Mouse (Mus musculus): ENCODE data around the gene Mettl7b.

Mettl7b gene

GRCm38 (mm10) chr10:128947496-128947895, 13.3 kb downstream of the Mettl7b start:
- no peak for DNase-seq (ENCODE audit: low spot score)

GRCm38 (mm10) chr10:128945675-128946074, 15.1 kb downstream of the Mettl7b start:
- no peak for DNase-seq (ENCODE audit: low spot score)

DNA sequence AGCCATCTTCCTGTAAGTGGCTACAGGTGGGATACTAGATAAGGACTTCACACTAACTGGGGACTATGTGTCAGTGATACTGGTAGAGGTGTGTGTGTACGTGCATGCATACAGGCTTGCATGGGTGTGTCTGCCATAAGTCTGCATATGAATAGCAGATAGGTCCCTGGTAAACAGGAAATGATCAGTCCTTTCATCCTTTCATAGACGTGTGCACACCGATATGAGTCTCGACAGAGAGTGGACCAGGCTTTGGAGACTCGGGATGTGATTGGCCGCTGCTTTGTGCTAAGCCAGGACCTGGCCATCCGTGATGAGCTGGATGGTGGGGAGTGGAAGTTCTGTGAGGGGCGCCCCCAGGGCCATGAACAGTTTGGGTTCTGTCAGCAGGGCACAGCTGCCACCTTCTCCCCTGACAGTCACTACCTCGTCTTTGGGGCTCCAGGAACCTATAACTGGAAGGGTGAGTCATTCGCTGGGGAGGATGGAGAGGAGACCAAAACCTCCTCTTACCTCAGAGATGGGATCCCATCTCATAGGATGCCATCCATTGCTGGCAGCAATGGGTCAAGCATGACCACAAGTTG, 20.2 kb downstream of the Mettl7b start:
- DNase-seq (ENCODE audit: low spot score): no peak

DNA sequence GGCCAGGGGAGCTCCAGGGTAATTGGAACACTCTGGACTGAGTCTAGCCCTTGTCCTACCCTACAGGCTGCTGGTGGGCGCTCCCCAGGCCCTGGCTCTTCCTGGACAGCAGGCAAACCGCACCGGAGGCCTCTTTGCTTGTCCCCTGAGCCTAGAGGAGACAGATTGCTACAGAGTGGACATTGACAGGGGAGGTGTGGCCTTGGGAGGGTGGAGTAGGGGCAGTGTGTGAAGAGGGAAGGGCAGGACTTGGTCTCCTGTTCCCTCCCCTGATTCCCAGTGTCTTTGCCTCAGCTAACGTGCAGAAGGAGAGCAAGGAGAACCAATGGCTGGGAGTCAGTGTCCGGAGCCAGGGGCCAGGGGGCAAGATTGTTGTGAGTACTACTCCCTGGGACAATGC, 21.8 kb downstream of the Mettl7b start:
- DNase-seq (ENCODE audit: low spot score): no peak

DNA sequence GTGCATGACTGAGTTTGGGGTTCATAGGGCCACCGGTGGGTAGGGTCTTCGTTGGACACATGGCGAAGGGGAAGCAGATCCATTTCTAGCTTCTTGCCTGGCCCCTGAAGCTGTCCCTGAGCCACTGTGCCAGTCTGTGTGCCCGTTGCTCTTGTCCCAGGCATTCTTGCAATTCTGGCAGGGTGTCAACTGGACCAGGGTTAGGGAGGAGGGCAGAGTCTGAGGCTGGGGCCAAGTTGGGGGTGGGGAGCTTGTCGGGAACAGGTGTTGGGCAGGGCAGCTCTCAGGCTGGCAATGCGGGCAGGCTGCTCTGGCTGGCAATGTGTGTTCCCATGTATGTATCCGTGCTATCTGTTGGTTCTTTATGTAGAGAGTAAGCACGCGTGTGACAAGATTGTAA, 22.3 kb downstream of the Mettl7b start:
- no peak for DNase-seq (ENCODE audit: low spot score)

GRCm38 (mm10) chr10:128937756-128938390, 22.9 kb downstream of the Mettl7b start:
- no peak for DNase-seq (ENCODE audit: low spot score)

DNA sequence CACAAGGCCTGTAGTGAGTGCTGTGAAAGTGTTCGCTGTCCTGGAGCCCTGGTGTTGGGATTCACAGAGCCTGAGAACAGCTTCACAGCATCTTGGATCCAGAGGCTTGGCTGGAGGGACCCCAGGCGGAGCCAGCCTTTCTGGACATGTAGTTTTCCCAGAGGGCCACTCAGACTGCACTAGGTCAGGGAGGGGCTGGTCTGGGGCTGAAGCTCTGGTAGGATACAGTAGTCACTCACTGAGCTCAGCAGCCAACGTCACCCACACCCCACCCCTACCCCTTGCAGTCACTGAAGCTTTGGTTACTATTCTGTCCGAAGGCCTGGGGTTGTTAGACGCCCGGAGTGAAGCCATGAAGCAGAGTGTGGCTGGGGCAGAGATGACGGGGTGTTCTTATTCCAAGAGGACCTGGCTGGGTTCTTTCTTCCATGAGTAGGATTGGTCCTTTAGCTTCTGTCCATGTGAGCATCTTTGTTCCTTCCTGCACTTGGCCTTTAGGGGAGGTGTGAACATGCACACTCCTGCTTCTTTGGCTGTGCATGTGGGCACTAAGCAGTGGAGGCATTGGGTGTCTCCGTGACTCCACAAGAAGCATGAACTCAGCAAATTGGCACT, 24.9 kb downstream of the Mettl7b start:
- DNase-seq (ENCODE audit: low spot score): no peak

GRCm38 (mm10) chr10:128934997-128935787, 25.6 kb downstream of the Mettl7b start:
- DNase-seq (ENCODE audit: low spot score): no peak

DNA sequence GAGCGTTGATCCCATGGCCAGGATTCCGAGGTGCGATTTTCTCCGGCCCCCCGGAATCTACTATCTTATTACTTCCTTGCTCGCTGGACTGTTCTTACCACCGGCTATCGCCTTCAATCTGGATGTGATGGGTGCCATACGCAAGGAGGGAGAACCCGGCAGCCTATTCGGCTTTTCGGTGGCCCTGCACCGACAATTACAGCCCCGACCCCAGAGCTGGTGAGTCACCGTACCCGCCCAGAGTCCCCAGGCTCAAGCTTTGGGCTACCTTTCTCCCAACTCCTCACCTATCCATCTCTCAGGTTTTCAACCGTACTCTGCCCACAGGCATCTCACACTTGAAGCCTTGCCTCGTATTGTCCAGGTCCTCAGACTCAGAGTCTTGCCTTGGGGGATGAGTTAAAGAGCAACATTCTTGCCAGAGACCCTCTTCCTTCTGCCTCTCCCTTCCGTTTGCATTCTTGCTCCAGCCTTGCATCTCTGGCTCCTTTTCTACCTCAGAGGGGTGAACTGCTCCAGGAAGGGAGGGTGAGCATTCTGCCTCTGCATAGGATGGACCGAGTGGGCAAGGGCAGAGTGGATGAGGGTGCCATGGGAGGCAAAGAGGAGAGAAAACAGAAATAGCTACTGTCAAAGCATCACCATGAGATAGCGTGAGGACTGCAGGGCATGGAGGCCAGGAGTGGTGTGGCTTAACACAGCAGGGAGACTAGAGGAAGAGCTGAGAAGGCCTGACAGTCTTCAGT, 26.6 kb downstream of the Mettl7b start:
- no peak for DNase-seq (ENCODE audit: low spot score)

GRCm38 (mm10) chr10:128933574-128933973, 27.2 kb downstream of the Mettl7b start, which contains the start of gene Itga7:
Gene Itga7 (plus strand): TSS chr10:128933818.
- no peak for DNase-seq (ENCODE audit: low spot score)

GRCm38 (mm10) chr10:128931441-128931840, 29.3 kb downstream of the Mettl7b start:
- no peak for DNase-seq (ENCODE audit: low spot score)

GRCm38 (mm10) chr10:128929638-128930378, 31.0 kb downstream of the Mettl7b start:
- no peak for DNase-seq (ENCODE audit: low spot score)

DNA sequence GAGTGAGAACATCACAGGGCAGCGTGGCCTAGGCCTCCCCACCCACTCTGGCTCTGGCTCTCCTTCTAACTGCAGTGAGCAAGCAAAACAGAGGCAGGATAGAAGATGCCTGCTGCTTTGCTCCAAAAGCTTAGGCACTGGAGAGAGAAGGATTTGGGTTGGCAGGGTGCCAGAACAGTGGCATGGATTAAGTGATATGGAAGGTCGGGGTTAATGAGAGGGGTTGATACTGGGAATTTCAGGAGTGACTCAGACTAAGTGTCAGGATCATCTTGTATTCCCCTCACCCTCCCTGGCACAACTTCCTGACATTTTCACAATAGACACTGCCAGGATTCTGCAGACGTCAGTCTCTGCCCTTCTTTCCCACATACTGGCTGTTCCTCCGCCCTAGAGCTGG, 32.4 kb downstream of the Mettl7b start:
- DNase-seq (ENCODE audit: low spot score): no peak

GRCm38 (mm10) chr10:128923935-128924334, 36.9 kb downstream of the Mettl7b start, which contains the start of gene Bloc1s1:
Gene Bloc1s1 (minus strand): TSS chr10:128924035.
- no peak for DNase-seq (ENCODE audit: low spot score)

DNA sequence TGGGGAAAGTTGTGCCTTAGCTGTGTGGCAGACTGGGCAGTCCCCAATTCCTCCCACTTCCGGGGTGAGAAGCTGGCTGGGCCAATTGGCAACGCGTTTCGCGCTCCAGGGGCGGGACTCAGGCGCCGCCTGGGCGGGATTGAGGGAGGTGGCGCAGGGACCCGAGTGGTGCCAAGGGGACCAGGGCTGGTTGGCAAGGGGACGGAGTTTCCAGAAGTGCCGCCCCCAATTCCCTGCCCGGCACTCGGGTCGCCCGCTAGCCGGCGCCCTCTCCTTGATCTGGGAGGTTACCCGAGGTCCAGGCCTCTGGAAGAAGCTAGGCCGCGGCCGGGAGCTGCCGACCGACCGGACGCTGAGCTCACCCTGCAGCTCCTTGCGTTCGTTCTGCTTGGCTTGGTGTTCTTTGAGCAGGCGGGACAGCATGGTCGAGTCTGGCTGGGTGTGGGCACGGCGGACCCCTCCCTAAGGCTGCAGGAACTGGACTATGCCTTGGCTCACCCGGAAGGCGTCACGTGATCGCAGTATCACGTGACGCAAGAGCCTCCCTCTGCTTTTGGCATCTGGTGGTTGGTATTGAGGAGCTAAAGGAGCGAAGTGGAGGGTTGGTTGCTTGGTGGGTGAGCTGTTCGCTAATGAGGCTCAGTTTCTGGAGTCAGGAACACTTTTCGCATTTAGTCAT, 37.6 kb downstream of the Mettl7b start:
- DNase-seq (ENCODE audit: low spot score): peak; percentile 96

GRCm38 (mm10) chr10:128922822-128923012, 38.1 kb downstream of the Mettl7b start, which contains the start of gene Rdh5:
Gene Rdh5 (minus strand): TSS chr10:128922888.
- DNase-seq (ENCODE audit: low spot score): no peak

DNA sequence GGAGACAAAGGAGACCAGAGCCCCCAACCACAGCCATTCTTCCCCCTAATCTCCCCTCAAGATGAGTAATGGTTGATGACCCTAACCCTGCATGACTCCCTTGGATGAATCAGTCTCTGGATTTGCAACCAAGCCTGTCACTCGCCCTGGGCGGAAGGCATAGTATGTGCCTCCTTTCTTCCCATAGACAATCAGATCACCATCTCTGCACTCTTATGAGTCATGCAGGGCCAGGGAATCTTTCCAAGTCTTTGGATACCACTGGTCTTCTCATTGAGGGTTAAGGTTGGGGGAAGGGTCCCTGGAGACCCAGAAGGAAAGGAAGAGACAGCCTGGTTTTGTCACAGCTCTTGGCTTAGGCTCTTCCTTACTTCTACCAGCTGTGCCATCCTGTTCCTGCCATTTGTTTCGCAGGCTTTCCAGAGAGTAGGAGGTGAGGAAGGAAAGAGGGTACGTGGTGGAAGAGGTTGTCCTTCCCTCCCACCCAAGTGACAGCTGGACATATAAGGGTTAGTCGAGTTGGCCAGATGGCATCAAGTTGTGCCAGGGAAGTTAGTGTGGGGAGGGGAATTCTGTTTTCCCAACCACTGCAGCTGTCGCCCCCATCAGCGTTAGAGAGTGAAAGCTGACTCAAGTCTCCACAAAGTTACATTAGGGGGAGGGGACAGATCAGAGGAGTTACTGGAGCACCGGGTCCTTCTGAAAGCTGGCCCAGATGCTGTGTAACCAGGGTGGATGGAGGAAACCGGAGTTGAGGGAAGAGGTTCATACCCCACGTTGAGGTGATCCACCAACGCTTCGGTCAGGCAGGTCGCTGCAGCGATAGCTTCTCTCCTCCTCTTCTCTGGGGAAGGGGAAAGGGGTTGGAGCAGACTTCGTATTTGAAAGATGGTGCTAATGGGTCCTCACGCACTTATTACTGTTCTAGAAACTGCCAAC, 38.6 kb downstream of the Mettl7b start:
- no peak for DNase-seq (ENCODE audit: low spot score)

- no peak for DNase-seq (ENCODE audit: low spot score)
Measured at GRCm38 (mm10) chr10:128921251-128921650, 39.5 kb downstream of the Mettl7b start.

- no peak for DNase-seq (ENCODE audit: low spot score)
Measured at GRCm38 (mm10) chr10:128920736-128921161, 40.0 kb downstream of the Mettl7b start.

- DNase-seq (ENCODE audit: low spot score): no peak
Measured at GRCm38 (mm10) chr10:128919966-128920365, 40.8 kb downstream of the Mettl7b start.

Measured in ovary, adult 18-20 months (tissue).